Mouse (Mus musculus): ENCODE data around the gene Zfp683.

DNA sequence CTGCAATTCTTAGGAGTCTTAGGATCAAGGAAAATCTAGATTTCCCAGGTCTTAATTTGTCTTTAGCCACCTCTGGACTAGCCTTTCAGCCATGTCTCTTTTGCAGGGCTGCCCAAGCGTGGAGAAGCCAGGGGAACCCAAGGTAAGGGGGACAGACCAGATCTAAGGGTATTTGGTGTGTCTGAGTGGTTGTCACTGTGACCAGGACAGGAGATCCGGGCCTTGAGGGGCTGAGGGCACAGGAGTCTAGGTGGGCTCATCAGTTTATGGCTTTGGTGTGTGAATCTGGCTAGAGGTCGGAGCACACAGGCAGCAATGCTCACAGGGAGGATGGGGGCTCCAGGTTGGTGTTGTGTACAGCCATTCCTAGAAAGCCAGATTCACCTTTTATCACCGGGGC lies 27.0 kb downstream of the Zfp683 start:
- TF ChIP-seq GATA1 (IDR thresholded peaks at IDR 0.05; ENCODE audit: borderline replicate concordance, low read length) (no peak), FLI1 (IDR thresholded peaks at IDR 0.05; ENCODE audit: low read length) (no peak)
